Mouse (Mus musculus) cortical plate, adult 2 months (tissue): ENCODE results near the gene Lmx1a.

Experiments
- CTCF ChIP-seq: fragments of 200-500 bp; IDR thresholded peaks from 2 replicates; pipeline ENCODE4 v1.5.1; 2011; ENCODE audit warnings: mild to moderate bottlenecking, control low read depth, low read length; ENCODE audit not compliant: insufficient read depth; ENCODE audit errors: extremely low read depth
- POLR2A ChIP-seq: fragments of 200-500 bp; IDR thresholded peaks from 2 replicates; pipeline ENCODE4 v1.6.1; 2011; ENCODE audit warnings: mild to moderate bottlenecking, low read length, control low read depth; ENCODE audit not compliant: insufficient read depth; ENCODE audit errors: extremely low read depth

GRCm38 (mm10) chr1:167679061-167679460 lies 10.0 kb upstream of the Lmx1a start:
- TF ChIP-seq POLR2A (no peak), CTCF (no peak)
